ENCODE assay signal across 8 mouse cellular contexts in genomic region chrX:100625802-100626793, GRCm38 (mm10). TPM values are rescaled to one million over a fixed set of nuclear protein-coding genes. Genes with fewer than 3 reads are reported as not detected.
DNase-seq lines count a peak whose midpoint lies in the region; ATAC-seq and TF ChIP-seq lines count a peak whose summit lies in the region.

Gene Pdzd11, minus strand, starts transcription at chrX:100626568.

- H3K27ac ChIP-seq in gastrocnemius, adult 2 months = peak within 1 kb of the TSS; percentile 90
- H3K27ac ChIP-seq in hindbrain, postnatal 0 days = peak within 1 kb of the TSS; percentile 38; the same call in 1 of the 2 replicates
- H3K27ac ChIP-seq in left cerebral cortex, adult 2 months = peak within 1 kb of the TSS; percentile 73

- ATAC-seq in common myeloid progenitor, adult 5-6 weeks (replicated peaks; ENCODE audit: low read depth, poor library complexity, severe bottlenecking) = peak; percentile 100
- peak; percentile 100 for ATAC-seq in hindbrain, postnatal 0 days
- peak; percentile 100 for ATAC-seq in megakaryocyte, adult 5-6 weeks (ENCODE audit: poor library complexity, severe bottlenecking)

- DNase-seq in ZHBTc4 (ENCODE audit: low read depth, low spot score) = peak; percentile 95
- DNase-seq in gastrocnemius, adult 2 months = peak; percentile 93
- peak; percentile 96 for DNase-seq in hindbrain, postnatal 0 days (ENCODE audit: low spot score)
- peak; percentile 79 to 84 for DNase-seq in left cerebral cortex, adult 2 months (ENCODE audit: extremely low spot score in 1 of 2, low spot score in 2 of 2)
- peak; percentile 85 to 87 for DNase-seq in right cerebral cortex, adult 2 months (ENCODE audit: low spot score in 2 of 2)
- peak; percentile 91 for DNase-seq in urinary bladder, postnatal 14 days (ENCODE audit: low spot score)

- H3K27me3 ChIP-seq in hindbrain, postnatal 0 days (ENCODE audit: insufficient read depth, low read length) = no peaks in the 10 kb centered on the region

- 27% methylated on average over 62 of the region's 62 CpGs for WGBS in hindbrain, postnatal 0 days

- peak within 1 kb of the TSS; percentile 56; the same call in 1 of the 2 replicates for H3K9ac ChIP-seq in hindbrain, postnatal 0 days (replicated peaks; ENCODE audit: low read length)

- intact Hi-C loops in gastrocnemius, adult 2 months (cut with DNase I) = loop anchor here (10.0 kb wide), 1 partner anchor 109 kb away; no protein-coding TSS in a partner anchor
- intact Hi-C loops in left cerebral cortex, adult 2 months (cut with DNase I) = loop anchor here (10.0 kb wide), 2 partner anchors 109 to 319 kb away; no protein-coding TSS in a partner anchor

- H3K4me2 ChIP-seq in hindbrain, postnatal 0 days (ENCODE audit: low read depth, low read length) = peak within 1 kb of the TSS; percentile 78

- no peaks in the 10 kb centered on the region for H3K36me3 ChIP-seq in hindbrain, postnatal 0 days (ENCODE audit: insufficient read depth, low read length)

- no peaks in the 10 kb centered on the region for H3K9me3 ChIP-seq in hindbrain, postnatal 0 days (ENCODE audit: low read length)

- H3K4me1 ChIP-seq in hindbrain, postnatal 0 days (ENCODE audit: insufficient read depth, low read length) = no peaks in the 10 kb centered on the region

- H3K4me3 ChIP-seq in gastrocnemius, adult 2 months = peak within 1 kb of the TSS; percentile 77
- peak within 1 kb of the TSS; percentile 49 for H3K4me3 ChIP-seq in hindbrain, postnatal 0 days (ENCODE audit: low read length)
- peak within 1 kb of the TSS; percentile 57 for H3K4me3 ChIP-seq in left cerebral cortex, adult 2 months

- no peak for TF ChIP-seq CTCF in gastrocnemius, adult 2 months (IDR thresholded peaks at IDR 0.05)
- no peak for TF ChIP-seq CTCF in hindbrain, postnatal 0 days (IDR thresholded peaks at IDR 0.05; ENCODE audit: low read depth)
- no peak for TF ChIP-seq CTCF in left cerebral cortex, adult 2 months (IDR thresholded peaks at IDR 0.05)

RNA-seq across cellular contexts. Expression of gene Pdzd11, which starts in this region (rescaled TPM):
- 20.1 and 20.9 TPM in 2 replicates for total RNA-seq in common myeloid progenitor, adult 5-6 weeks (2017)
- 10 to 100 TPM; 10.6 to 14.5 TPM for total RNA-seq in gastrocnemius, adult 2 months (2021)
- total RNA-seq in hindbrain, postnatal 0 days (2014; rRNA removed) = 29.0 and 35.5 TPM in 2 replicates
- polyA plus RNA-seq in hindbrain, postnatal 0 days (2015; fragmentation: Nextera tagmentation; extraction: Ambion mirVana) = 76.7 and 83.3 TPM in 2 replicates
- 10 to 100 TPM; 35.8 to 43.8 TPM for total RNA-seq in left cerebral cortex, adult 2 months (2021)
- 48.4 and 60.2 TPM in 2 replicates for total RNA-seq in megakaryocyte, adult 5-6 weeks (2015)
- 22.0 and 25.0 TPM in 2 replicates for total RNA-seq in megakaryocyte, adult 5-6 weeks (2017)

Comparison
In these comparisons a context has a peak if more than half of its experiments do, and no peak if none do; other contexts are left out.
1. Peak in every context shown above with its lines: DNase-seq, ATAC-seq, H3K4me3 ChIP-seq and H3K27ac ChIP-seq.
2. H3K27ac ChIP-seq: peak in every context shown above with its lines; median percentile 90 in gastrocnemius, adult 2 months; 73 in left cerebral cortex, adult 2 months; 38 in hindbrain, postnatal 0 days.